Mouse (Mus musculus) NIH3T3 (cell line): ENCODE measurements around the gene Itprid1.

Experiments used
- DNase-seq: peaks from one replicate; pipeline ENCODE4 v3.0.0-alpha.2; 2012; ENCODE audit warnings: low read depth

The Itprid1 gene

GRCm38 (mm10) chr6:55836650-55837320, at the start of gene Itprid1:
Gene Itprid1 (plus strand): TSS chr6:55836895.
- DNase-seq: no peak

GRCm38 (mm10) chr6:55789557-55789956, 47.1 kb upstream of the Itprid1 start:
- no peak for DNase-seq

GRCm38 (mm10) chr6:55791852-55792496, 44.7 kb upstream of the Itprid1 start:
- DNase-seq: no peak

- DNase-seq: no peak
Measured at GRCm38 (mm10) chr6:55792536-55792935, 44.2 kb upstream of the Itprid1 start.

GRCm38 (mm10) chr6:55802686-55803085, 34.0 kb upstream of the Itprid1 start:
- no peak for DNase-seq

- DNase-seq: no peak
Measured at GRCm38 (mm10) chr6:55803357-55803756, 33.3 kb upstream of the Itprid1 start.

GRCm38 (mm10) chr6:55803991-55804680, 32.6 kb upstream of the Itprid1 start:
- peak; percentile 4 for DNase-seq

- DNase-seq: no peak
Measured at GRCm38 (mm10) chr6:55804681-55805000, 32.1 kb upstream of the Itprid1 start.

GRCm38 (mm10) chr6:55805291-55806137, 31.2 kb upstream of the Itprid1 start:
- DNase-seq: no peak

GRCm38 (mm10) chr6:55806537-55806936, 30.2 kb upstream of the Itprid1 start:
- DNase-seq: no peak

GRCm38 (mm10) chr6:55808692-55809091, 28.0 kb upstream of the Itprid1 start:
- no peak for DNase-seq

GRCm38 (mm10) chr6:55811153-55811552, 25.5 kb upstream of the Itprid1 start:
- no peak for DNase-seq

- peak; percentile 14 for DNase-seq
Measured at GRCm38 (mm10) chr6:55812353-55812752, 24.3 kb upstream of the Itprid1 start.

- DNase-seq: no peak
Measured at GRCm38 (mm10) chr6:55814184-55814926, 22.3 kb upstream of the Itprid1 start.

GRCm38 (mm10) chr6:55816911-55817310, 19.8 kb upstream of the Itprid1 start:
- DNase-seq: no peak

- DNase-seq: no peak
Measured at GRCm38 (mm10) chr6:55829722-55830121, 7.0 kb upstream of the Itprid1 start.

- no peak for DNase-seq
Measured at GRCm38 (mm10) chr6:55852589-55852988, 15.9 kb downstream of the Itprid1 start.

- DNase-seq: no peak
Measured at GRCm38 (mm10) chr6:55856085-55856484, 19.4 kb downstream of the Itprid1 start.

GRCm38 (mm10) chr6:55865206-55865605, 28.5 kb downstream of the Itprid1 start:
- DNase-seq: no peak

GRCm38 (mm10) chr6:55879356-55879960, 42.8 kb downstream of the Itprid1 start:
- DNase-seq: no peak

- no peak for DNase-seq
Measured at GRCm38 (mm10) chr6:55880886-55881285, 44.2 kb downstream of the Itprid1 start.
